Mouse (Mus musculus) gonadal fat pad, adult 2 months (tissue): ENCODE data around the gene Chst10. TPM values are rescaled to one million over a fixed set of nuclear protein-coding genes. Genes with fewer than 3 reads are reported as not detected.

Experiments used
- DNase-seq: peaks from one replicate; pipeline ENCODE4 v3.0.0-alpha.2; 2012; ENCODE audit warnings: low read depth
- polyA plus RNA-seq: library from polyadenylated mRNA; depleted of rRNA; stranded (reverse); fragments of >200 nt; gene quantifications from 2 replicates; pipeline ENCODE4 v1.2.3, GENCODE M21; 2012; rRNA removed

Chst10 gene
- polyA plus RNA-seq, 1 experiment = 16.4 TPM

DNA sequence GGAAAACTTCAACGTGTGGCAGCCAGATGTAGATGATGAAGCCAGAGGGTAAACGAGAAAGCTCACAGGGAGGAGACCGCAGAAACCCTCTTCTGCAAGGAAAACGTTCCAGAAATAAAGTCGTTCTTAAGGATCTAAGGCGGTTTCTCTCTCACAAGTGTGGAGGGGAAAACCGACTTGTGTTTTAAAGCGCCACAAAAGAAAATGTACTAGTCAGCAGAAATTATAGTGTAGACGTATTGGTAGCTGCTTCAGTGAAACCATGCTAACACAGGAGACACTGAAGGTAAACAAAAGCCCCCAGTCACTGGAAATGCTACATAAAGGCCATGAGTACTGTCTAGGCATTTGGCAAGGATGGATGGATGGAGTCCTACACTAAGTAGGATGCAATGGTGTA, 80.7 kb downstream of the Chst10 start:
- DNase-seq = no peak

DNA sequence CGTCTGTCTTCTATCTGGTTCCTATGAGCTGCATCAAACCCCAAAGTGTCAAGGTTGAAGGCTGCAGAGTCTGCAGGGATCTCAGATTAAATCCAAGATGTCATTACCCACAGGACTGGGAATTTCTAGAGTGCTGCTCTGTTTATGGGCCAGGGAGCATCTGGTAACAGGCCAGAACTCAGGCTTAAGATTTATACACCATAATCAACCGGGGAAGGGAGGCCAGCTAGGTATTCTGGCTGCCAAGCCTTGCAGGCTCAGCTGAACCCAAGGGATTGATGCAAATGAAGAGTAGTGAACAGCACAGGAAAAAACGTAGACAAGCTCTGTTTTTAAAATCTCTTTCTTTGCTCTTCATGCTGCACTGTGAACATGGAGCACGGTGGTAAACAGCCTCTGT, 81.7 kb downstream of the Chst10 start:
- DNase-seq = no peak

Other genes with a start within 250 kb of the Chst10 start
- 5.0 and 7.0 TPM in 2 replicates for gene Aff3, start 233.2 kb downstream of the Chst10 start, polyA plus RNA-seq
- gene Lonrf2, start 61.5 kb downstream of the Chst10 start, polyA plus RNA-seq = 1.3 and 1.5 TPM in 2 replicates
- gene Nms, start 41.0 kb upstream of the Chst10 start, polyA plus RNA-seq = 0.22 TPM in 1 of 2 replicates, not detected in the other
- gene Pdcl3, start 87.4 kb upstream of the Chst10 start, polyA plus RNA-seq = 34.5 and 36.7 TPM in 2 replicates